Mouse (Mus musculus) liver, postnatal 0 days (tissue): Measurements from ENCODE around the gene Zfp202. TPM values are rescaled to one million over a fixed set of nuclear protein-coding genes. Genes with fewer than 3 reads are reported as not detected.
A peak's percentile ranks its signal among the peaks of the same experiment; 100 is the strongest.

Source experiments
- ATAC-seq: fragments of 200-750 bp; cut with Nextera tagmentation; 2 replicates; pipeline ENCODE4 v1.8.0; 2017; ENCODE audit warnings: mild to moderate bottlenecking, moderate library complexity
- DNase-seq: peaks from one replicate; pipeline ENCODE4 v3.0.0-alpha.2; 2016
- H3K27ac ChIP-seq: fragments of 300-500 bp; sonication (generic); 2 replicates; pipeline ENCODE4 v1.5.1; 2014; ENCODE audit warnings: antibody characterized with exemption, moderate library complexity, mild to moderate bottlenecking, low read depth
- H3K27me3 ChIP-seq: fragments of 300-500 bp; sonication (generic); 2 replicates; pipeline ENCODE4 v1.6.1; 2014; ENCODE audit warnings: low read length, control low read depth, mixed read lengths; ENCODE audit not compliant: insufficient read depth
- H3K36me3 ChIP-seq: fragments of 300-500 bp; sonication (generic); replicated peaks from 2 replicates; pipeline ENCODE4 v1.6.1; 2014; ENCODE audit warnings: mild to moderate bottlenecking, control low read depth, low read length, moderate library complexity, mixed read lengths; ENCODE audit not compliant: insufficient read depth
- H3K4me1 ChIP-seq: fragments of 300-500 bp; sonication (generic); 2 replicates; pipeline ENCODE4 v1.6.1; 2014; ENCODE audit warnings: antibody characterized with exemption, mild to moderate bottlenecking, control low read depth; ENCODE audit not compliant: insufficient read depth
- H3K4me2 ChIP-seq: fragments of 300-500 bp; sonication (generic); 2 replicates; pipeline ENCODE4 v1.6.1; 2014; ENCODE audit warnings: low read depth, mild to moderate bottlenecking, low read length, moderate library complexity, mixed read lengths
- H3K4me3 ChIP-seq: fragments of 300-500 bp; sonication (generic); 2 replicates; pipeline ENCODE4 v1.5.1; 2014; ENCODE audit warnings: low read depth, low read length
- H3K9ac ChIP-seq: fragments of 300-500 bp; sonication (generic); replicated peaks from 2 replicates; pipeline ENCODE4 v1.6.1; 2014; ENCODE audit warnings: mild to moderate bottlenecking, moderate library complexity
- H3K9me3 ChIP-seq: fragments of 300-500 bp; sonication (generic); 2 replicates; pipeline ENCODE4 v1.6.1; 2016; ENCODE audit warnings: mild to moderate bottlenecking, control low read depth, low read length, mixed read lengths
- CTCF ChIP-seq: sonication (generic); IDR thresholded peaks from 2 replicates; pipeline ENCODE4 v1.5.1; 2016; ENCODE audit warnings: antibody characterized with exemption, low read depth
- EP300 ChIP-seq: IDR thresholded peaks from 2 replicates; pipeline ENCODE4 v1.6.1; 2016; ENCODE audit warnings: antibody characterized with exemption, low read depth, mild to moderate bottlenecking
- WGBS: fragments of 180-500 bp; shearing (Covaris S2); extraction: QIAGEN DNeasy Blood & Tissue Kit; methylation state at CpG from one replicate; pipeline ENCODE4 v1.1.7; 2014; ENCODE audit not compliant: insufficient replicate concordance; 5-methylcytosine and 5-hydroxymethylcytosine counted together
- polyA plus RNA-seq: library from polyadenylated mRNA; unstranded; fragments of >200 nt; fragmentation: Nextera tagmentation; extraction: Ambion mirVana; gene quantifications from 2 replicates; pipeline ENCODE4 v1.2.1, GENCODE M21; 2015

Zfp202 gene
- polyA plus RNA-seq, 1 experiment from 2014 or later, result 0.60 TPM

DNA sequence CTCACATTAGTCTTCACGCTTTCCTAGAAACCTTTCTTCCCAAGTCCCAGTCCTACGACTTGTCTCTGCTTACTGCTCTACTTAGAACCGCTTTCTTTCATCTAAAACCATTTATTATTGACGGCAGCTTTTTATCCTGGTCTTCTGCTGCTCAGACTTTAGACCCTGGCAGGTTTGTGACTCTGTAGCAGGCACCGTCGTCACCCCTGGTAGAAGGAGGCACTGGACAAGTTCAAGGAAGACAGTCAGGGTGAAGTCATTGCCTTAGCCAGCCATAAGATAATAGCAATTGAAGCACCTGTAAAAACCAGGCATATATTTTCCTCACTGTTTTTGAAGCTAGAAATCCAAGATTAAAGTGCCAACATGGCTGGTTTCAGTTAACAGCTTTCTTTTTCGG lies 43.1 kb downstream of the Zfp202 start:
- no peak overlapping the region for H3K4me2 ChIP-seq
- WGBS, result 78% methylated on average over 7 of the region's 7 CpGs
- 0 out of 2 replicates have a peak, but pooled peaks cover under 1% of the 10 kb centered on the region for H3K27me3 ChIP-seq
- TF ChIP-seq CTCF, result no peak
- TF ChIP-seq EP300, result no peak
- DNase-seq, result no peak
- no peak overlapping the region for H3K27ac ChIP-seq
- no peak overlapping the region for H3K9ac ChIP-seq
- ATAC-seq, result no peak
- no peaks in the 10 kb centered on the region for H3K9me3 ChIP-seq
- no peaks in the 10 kb centered on the region for H3K36me3 ChIP-seq
- H3K4me1 ChIP-seq, result 0 out of 2 replicates have a peak, but pooled peaks cover 2% of the 10 kb centered on the region
- no peak overlapping the region for H3K4me3 ChIP-seq

DNA sequence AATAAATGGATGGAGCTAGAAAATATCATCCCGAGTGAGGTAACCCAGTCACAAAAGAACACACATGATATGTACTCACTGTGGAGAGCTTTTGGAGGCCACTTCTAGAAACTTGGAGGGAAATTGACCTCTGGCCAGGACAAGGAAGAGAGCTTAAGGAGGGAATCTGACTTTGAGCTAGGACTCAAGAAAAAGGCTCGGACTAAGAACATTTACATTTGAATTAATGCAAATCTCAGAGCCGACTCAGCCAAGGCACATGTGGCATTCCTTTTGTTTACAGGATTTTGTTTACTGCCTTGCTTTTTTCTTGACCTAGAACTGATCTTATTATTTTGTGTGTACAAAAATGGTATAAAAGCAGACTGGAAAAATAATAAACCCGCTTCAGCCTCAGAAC lies 47.6 kb downstream of the Zfp202 start:
- Histone ChIP-seq H3K4me2 (no peak overlapping the region), H3K36me3 (no peaks in the 10 kb centered on the region), H3K9me3 (no peaks in the 10 kb centered on the region), H3K9ac (no peak overlapping the region), H3K4me3 (no peak overlapping the region), H3K4me1 (peaks cover 2% of the 10 kb centered on the region; the same call in 1 of the 2 replicates), H3K27ac (no peak overlapping the region), H3K27me3 (peaks cover 9% of the 10 kb centered on the region; the same call in 1 of the 2 replicates)
- 51% methylated on average over 4 of the region's 4 CpGs for WGBS
- TF ChIP-seq EP300 (no peak), CTCF (no peak)
- DNase-seq (no peak), ATAC-seq (no peak)

DNA sequence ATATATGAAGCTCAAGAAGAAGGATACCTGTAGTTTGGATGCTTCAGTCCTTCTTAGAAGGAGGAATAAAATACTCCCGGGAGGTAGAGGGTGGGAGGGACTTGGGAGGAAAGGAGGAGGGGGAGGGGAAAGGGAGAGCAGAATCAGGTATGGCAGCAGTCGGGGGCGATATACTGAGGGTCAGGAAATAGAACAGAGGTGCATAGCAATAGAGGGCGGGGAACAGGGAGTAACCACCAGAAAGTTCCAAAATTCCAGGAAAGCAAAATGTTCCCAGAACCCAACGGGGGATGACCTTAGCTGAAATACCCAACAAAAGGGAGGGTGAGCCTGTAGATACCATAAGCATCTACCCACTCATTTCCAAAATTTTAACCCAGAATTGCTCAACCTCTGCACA lies 48.2 kb downstream of the Zfp202 start:
- no peak overlapping the region for H3K9ac ChIP-seq
- TF ChIP-seq EP300, result no peak
- TF ChIP-seq CTCF, result no peak
- no peak overlapping the region for H3K4me2 ChIP-seq
- no peak for DNase-seq
- no peaks in the 10 kb centered on the region for H3K36me3 ChIP-seq
- peaks cover 9% of the 10 kb centered on the region; the same call in 1 of the 2 replicates for H3K27me3 ChIP-seq
- WGBS, result 17% methylated on average over 5 of the region's 5 CpGs
- no peak for ATAC-seq
- peaks cover 2% of the 10 kb centered on the region; the same call in 1 of the 2 replicates for H3K4me1 ChIP-seq
- H3K9me3 ChIP-seq, result no peaks in the 10 kb centered on the region
- H3K4me3 ChIP-seq, result no peak overlapping the region
- no peak overlapping the region for H3K27ac ChIP-seq

DNA sequence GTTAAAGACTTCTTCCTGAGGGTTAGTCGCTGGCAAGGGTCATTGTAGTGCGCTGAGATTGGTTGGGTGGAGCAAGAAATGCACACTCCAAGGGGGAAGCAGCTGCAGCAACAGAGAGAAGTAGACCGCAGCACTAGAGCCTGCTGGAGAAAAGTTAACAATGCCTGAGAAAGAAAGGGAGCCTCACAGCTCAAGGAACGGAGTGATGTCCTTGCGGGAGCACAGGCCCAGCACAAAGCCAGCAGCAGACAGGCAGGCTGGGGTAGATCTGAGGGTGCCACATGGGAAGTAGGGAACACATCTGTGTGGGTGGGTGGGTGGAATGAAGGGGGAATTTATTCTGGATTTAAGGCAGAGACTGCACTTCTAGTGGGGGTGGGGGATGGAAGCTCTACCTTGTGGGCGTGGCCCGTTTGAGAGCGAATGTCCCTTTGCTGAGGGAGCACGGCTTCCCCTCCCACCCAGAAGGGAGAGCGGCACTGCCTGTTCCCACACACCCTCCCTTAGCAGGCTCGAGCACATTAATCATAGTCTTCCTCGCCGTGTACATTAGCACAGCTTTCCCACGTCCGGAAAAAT lies 49.2 kb downstream of the Zfp202 start:
- Histone ChIP-seq H3K9ac (peak overlapping the region; percentile 46), H3K4me2 (peak overlapping the region; percentile 76), H3K27ac (no peak overlapping the region), H3K9me3 (no peaks in the 10 kb centered on the region), H3K27me3 (peaks cover 9% of the 10 kb centered on the region; the same call in 1 of the 2 replicates), H3K4me1 (peaks cover 2% of the 10 kb centered on the region; the same call in 1 of the 2 replicates), H3K4me3 (peak overlapping the region; percentile 44), H3K36me3 (no peaks in the 10 kb centered on the region)
- ATAC-seq (no peak), DNase-seq (peak; percentile 26)
- WGBS, result 2% methylated on average over 15 of the region's 15 CpGs
- no peak for TF ChIP-seq CTCF
- TF ChIP-seq EP300, result no peak

GRCm38 (mm10) chr9:40241951-40242888 lies 50.1 kb downstream of the Zfp202 start:
- H3K36me3 ChIP-seq, result no peaks in the 10 kb centered on the region
- no peak overlapping the region for H3K27ac ChIP-seq
- H3K27me3 ChIP-seq, result peaks cover 9% of the 10 kb centered on the region; the same call in 1 of the 2 replicates
- H3K4me3 ChIP-seq, result peak overlapping the region; percentile 44
- ATAC-seq, result no peak
- DNase-seq, result no peak
- H3K4me1 ChIP-seq, result peaks cover 2% of the 10 kb centered on the region; the same call in 1 of the 2 replicates
- 47% methylated on average over 13 of the region's 13 CpGs for WGBS
- H3K4me2 ChIP-seq, result peak overlapping the region; percentile 76
- no peaks in the 10 kb centered on the region for H3K9me3 ChIP-seq
- peak overlapping the region; percentile 46 for H3K9ac ChIP-seq
- no peak for TF ChIP-seq EP300
- TF ChIP-seq CTCF, result no peak

DNA sequence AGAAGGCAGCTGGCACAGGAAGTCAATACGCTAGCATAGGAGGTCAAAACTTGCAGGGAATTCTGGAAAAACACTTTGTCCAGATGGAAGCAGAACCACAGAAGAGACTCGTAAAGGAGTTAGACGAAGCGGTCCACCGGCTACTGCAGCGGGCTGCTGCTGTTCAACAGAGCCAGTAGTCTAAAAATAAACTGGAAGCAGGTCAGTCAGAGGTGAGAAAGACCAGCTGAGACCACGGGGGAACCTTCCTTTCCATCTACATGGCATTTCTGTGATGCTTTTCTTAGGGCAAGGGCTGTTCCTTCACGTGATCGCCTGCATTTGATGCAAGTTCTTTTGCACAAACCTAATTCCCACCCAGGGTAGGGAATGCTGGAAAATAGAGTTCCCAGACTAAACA lies 53.4 kb downstream of the Zfp202 start:
- H3K27ac ChIP-seq, result no peak overlapping the region
- no peak overlapping the region for H3K9ac ChIP-seq
- no peak for ATAC-seq
- H3K4me2 ChIP-seq, result no peak overlapping the region
- no peak for DNase-seq
- 68% methylated on average over 9 of the region's 9 CpGs for WGBS
- no peak overlapping the region for H3K4me3 ChIP-seq
- no peaks in the 10 kb centered on the region for H3K36me3 ChIP-seq
- H3K27me3 ChIP-seq, result peaks cover 6% of the 10 kb centered on the region; the same call in 1 of the 2 replicates
- H3K9me3 ChIP-seq, result no peaks in the 10 kb centered on the region
- no peak for TF ChIP-seq CTCF
- TF ChIP-seq EP300, result no peak
- H3K4me1 ChIP-seq, result no peaks in the 10 kb centered on the region; the same call in 1 of the 2 replicates
